Mouse (Mus musculus): ENCODE results near the gene Fap. TPM values are rescaled to one million over a fixed set of nuclear protein-coding genes. Genes with fewer than 3 reads are reported as not detected.

The Fap gene
- polyA plus RNA-seq, 1 experiment from 2014 or later: 1.1 TPM

- Histone ChIP-seq H3K4me2 (no peak overlapping the region), H3K27me3 (replicated peaks; ENCODE audit: control insufficient read depth, insufficient read depth, low read length) (no peaks in the 10 kb centered on the region), H3K4me1 (replicated peaks; ENCODE audit: control insufficient read depth, insufficient read depth, low read length) (no peaks in the 10 kb centered on the region), H3K27ac (ENCODE audit: low read depth, low read length) (no peak overlapping the region), H3K9me3 (ENCODE audit: control insufficient read depth, low read length) (no peaks in the 10 kb centered on the region), H3K9ac (ENCODE audit: low read depth, low read length) (no peak overlapping the region), H3K4me3 (ENCODE audit: low read depth, low read length) (no peak overlapping the region), H3K36me3 (ENCODE audit: control insufficient read depth, insufficient read depth, low read length) (no peaks in the 10 kb centered on the region)
- ATAC-seq (replicated peaks; ENCODE audit: low FRiP score) (no peak), DNase-seq (ENCODE audit: low spot score) (no peak)
- 91% methylated on average over 15 of the region's 15 CpGs for WGBS
Measured at GRCm38 (mm10) chr2:62513477-62513876, 60.4 kb downstream of the Fap start.

- H3K9ac ChIP-seq (ENCODE audit: low read depth, low read length): no peak overlapping the region
- no peak overlapping the region for H3K4me2 ChIP-seq
- H3K4me3 ChIP-seq (ENCODE audit: low read depth, low read length): no peak overlapping the region
- no peaks in the 10 kb centered on the region for H3K36me3 ChIP-seq (ENCODE audit: control insufficient read depth, insufficient read depth, low read length)
- ATAC-seq (replicated peaks; ENCODE audit: low FRiP score) (no peak), DNase-seq (ENCODE audit: low spot score) (no peak)
- WGBS: 84% methylated on average over 5 of the region's 5 CpGs
- H3K27me3 ChIP-seq (replicated peaks; ENCODE audit: control insufficient read depth, insufficient read depth, low read length): no peaks in the 10 kb centered on the region
- H3K9me3 ChIP-seq (ENCODE audit: control insufficient read depth, low read length): no peaks in the 10 kb centered on the region
- no peak overlapping the region for H3K27ac ChIP-seq (ENCODE audit: low read depth, low read length)
- H3K4me1 ChIP-seq (replicated peaks; ENCODE audit: control insufficient read depth, insufficient read depth, low read length): no peaks in the 10 kb centered on the region
Measured at GRCm38 (mm10) chr2:62507130-62507529, 66.7 kb downstream of the Fap start.

GRCm38 (mm10) chr2:62506441-62506840 is 67.4 kb downstream of the Fap start:
- 70% methylated on average over 2 of the region's 2 CpGs for WGBS
- ATAC-seq (replicated peaks; ENCODE audit: low FRiP score): no peak

GRCm38 (mm10) chr2:62504269-62504796 is 69.5 kb downstream of the Fap start:
- Histone ChIP-seq H3K27ac (ENCODE audit: low read depth, low read length) (no peak overlapping the region), H3K27me3 (replicated peaks; ENCODE audit: control insufficient read depth, insufficient read depth, low read length) (no peaks in the 10 kb centered on the region), H3K4me3 (ENCODE audit: low read depth, low read length) (no peak overlapping the region), H3K9ac (ENCODE audit: low read depth, low read length) (no peak overlapping the region), H3K4me2 (no peak overlapping the region), H3K36me3 (ENCODE audit: control insufficient read depth, insufficient read depth, low read length) (no peaks in the 10 kb centered on the region), H3K9me3 (ENCODE audit: control insufficient read depth, low read length) (no peaks in the 10 kb centered on the region), H3K4me1 (replicated peaks; ENCODE audit: control insufficient read depth, insufficient read depth, low read length) (no peaks in the 10 kb centered on the region)
- 87% methylated on average over 4 of the region's 4 CpGs for WGBS
- ATAC-seq (replicated peaks; ENCODE audit: low FRiP score) (no peak), DNase-seq (ENCODE audit: low spot score) (no peak)

More at GRCm38 (mm10) chr2:62506441-62506840, 67.4 kb downstream of the Fap start:
- Histone ChIP-seq H3K36me3 (ENCODE audit: control insufficient read depth, insufficient read depth, low read length) (no peaks in the 10 kb centered on the region), H3K4me3 (ENCODE audit: low read depth, low read length) (no peak overlapping the region), H3K4me1 (replicated peaks; ENCODE audit: control insufficient read depth, insufficient read depth, low read length) (no peaks in the 10 kb centered on the region), H3K4me2 (no peak overlapping the region), H3K27me3 (replicated peaks; ENCODE audit: control insufficient read depth, insufficient read depth, low read length) (no peaks in the 10 kb centered on the region), H3K9me3 (ENCODE audit: control insufficient read depth, low read length) (no peaks in the 10 kb centered on the region), H3K9ac (ENCODE audit: low read depth, low read length) (no peak overlapping the region), H3K27ac (ENCODE audit: low read depth, low read length) (no peak overlapping the region)
- DNase-seq (ENCODE audit: low spot score): no peak

- 78% methylated on average over 5 of the region's 5 CpGs for WGBS
Measured at GRCm38 (mm10) chr2:62503326-62503725, 70.5 kb downstream of the Fap start.

GRCm38 (mm10) chr2:62502516-62502915 is 71.4 kb downstream of the Fap start:
- no peak overlapping the region for H3K27ac ChIP-seq (ENCODE audit: low read depth, low read length)
- H3K27me3 ChIP-seq (replicated peaks; ENCODE audit: control insufficient read depth, insufficient read depth, low read length): no peaks in the 10 kb centered on the region
- H3K4me3 ChIP-seq (ENCODE audit: low read depth, low read length): no peak overlapping the region
- no peaks in the 10 kb centered on the region for H3K36me3 ChIP-seq (ENCODE audit: control insufficient read depth, insufficient read depth, low read length)
- ATAC-seq (replicated peaks; ENCODE audit: low FRiP score) (no peak), DNase-seq (ENCODE audit: low spot score) (no peak)
- 89% methylated on average over 4 of the region's 4 CpGs for WGBS
- H3K4me1 ChIP-seq (replicated peaks; ENCODE audit: control insufficient read depth, insufficient read depth, low read length): no peaks in the 10 kb centered on the region
- no peaks in the 10 kb centered on the region for H3K9me3 ChIP-seq (ENCODE audit: control insufficient read depth, low read length)
- no peak overlapping the region for H3K4me2 ChIP-seq
- no peak overlapping the region for H3K9ac ChIP-seq (ENCODE audit: low read depth, low read length)

More at GRCm38 (mm10) chr2:62503326-62503725, 70.5 kb downstream of the Fap start:
- Histone ChIP-seq H3K4me1 (replicated peaks; ENCODE audit: control insufficient read depth, insufficient read depth, low read length) (no peaks in the 10 kb centered on the region), H3K9ac (ENCODE audit: low read depth, low read length) (no peak overlapping the region), H3K4me3 (ENCODE audit: low read depth, low read length) (no peak overlapping the region), H3K27ac (ENCODE audit: low read depth, low read length) (no peak overlapping the region), H3K36me3 (ENCODE audit: control insufficient read depth, insufficient read depth, low read length) (no peaks in the 10 kb centered on the region), H3K4me2 (no peak overlapping the region), H3K9me3 (ENCODE audit: control insufficient read depth, low read length) (no peaks in the 10 kb centered on the region), H3K27me3 (replicated peaks; ENCODE audit: control insufficient read depth, insufficient read depth, low read length) (no peaks in the 10 kb centered on the region)
- ATAC-seq (replicated peaks; ENCODE audit: low FRiP score) (no peak), DNase-seq (ENCODE audit: low spot score) (no peak)

- DNase-seq (ENCODE audit: low spot score) (no peak), ATAC-seq (replicated peaks; ENCODE audit: low FRiP score) (no peak)
- no peak overlapping the region for H3K27ac ChIP-seq (ENCODE audit: low read depth, low read length)
- H3K9ac ChIP-seq (ENCODE audit: low read depth, low read length): no peak overlapping the region
- H3K36me3 ChIP-seq (ENCODE audit: control insufficient read depth, insufficient read depth, low read length): no peaks in the 10 kb centered on the region
- no peaks in the 10 kb centered on the region for H3K27me3 ChIP-seq (replicated peaks; ENCODE audit: control insufficient read depth, insufficient read depth, low read length)
- no peak overlapping the region for H3K4me2 ChIP-seq
- 94% methylated on average over 5 of the region's 5 CpGs for WGBS
- H3K4me1 ChIP-seq (replicated peaks; ENCODE audit: control insufficient read depth, insufficient read depth, low read length): no peaks in the 10 kb centered on the region
- H3K9me3 ChIP-seq (ENCODE audit: control insufficient read depth, low read length): no peaks in the 10 kb centered on the region
- H3K4me3 ChIP-seq (ENCODE audit: low read depth, low read length): no peak overlapping the region
Measured at GRCm38 (mm10) chr2:62498821-62499220, 75.1 kb downstream of the Fap start.

GRCm38 (mm10) chr2:62498086-62498485 is 75.8 kb downstream of the Fap start:
- no peak for DNase-seq (ENCODE audit: low spot score)
- Histone ChIP-seq H3K4me2 (no peak overlapping the region), H3K27ac (ENCODE audit: low read depth, low read length) (no peak overlapping the region), H3K4me3 (ENCODE audit: low read depth, low read length) (no peak overlapping the region), H3K9ac (ENCODE audit: low read depth, low read length) (no peak overlapping the region), H3K36me3 (ENCODE audit: control insufficient read depth, insufficient read depth, low read length) (no peaks in the 10 kb centered on the region), H3K4me1 (replicated peaks; ENCODE audit: control insufficient read depth, insufficient read depth, low read length) (no peaks in the 10 kb centered on the region), H3K9me3 (ENCODE audit: control insufficient read depth, low read length) (no peaks in the 10 kb centered on the region), H3K27me3 (replicated peaks; ENCODE audit: control insufficient read depth, insufficient read depth, low read length) (no peaks in the 10 kb centered on the region)
- ATAC-seq (replicated peaks; ENCODE audit: low FRiP score): no peak
- WGBS: 89% methylated on average over 4 of the region's 4 CpGs

- no peak overlapping the region for H3K4me2 ChIP-seq
- no peaks in the 10 kb centered on the region for H3K27me3 ChIP-seq (replicated peaks; ENCODE audit: control insufficient read depth, insufficient read depth, low read length)
- no peaks in the 10 kb centered on the region for H3K9me3 ChIP-seq (ENCODE audit: control insufficient read depth, low read length)
- no peak overlapping the region for H3K27ac ChIP-seq (ENCODE audit: low read depth, low read length)
- 76% methylated on average over 5 of the region's 5 CpGs for WGBS
- no peaks in the 10 kb centered on the region for H3K36me3 ChIP-seq (ENCODE audit: control insufficient read depth, insufficient read depth, low read length)
- no peak for ATAC-seq (replicated peaks; ENCODE audit: low FRiP score)
- no peak overlapping the region for H3K4me3 ChIP-seq (ENCODE audit: low read depth, low read length)
- H3K9ac ChIP-seq (ENCODE audit: low read depth, low read length): no peak overlapping the region
- no peak for DNase-seq (ENCODE audit: low spot score)
- no peaks in the 10 kb centered on the region for H3K4me1 ChIP-seq (replicated peaks; ENCODE audit: control insufficient read depth, insufficient read depth, low read length)
Measured at GRCm38 (mm10) chr2:62497333-62498002, 76.4 kb downstream of the Fap start.
